Mouse (Mus musculus) CH12.LX (cell line): ENCODE data around the gene Rtn1. TPM values are rescaled to one million over a fixed set of nuclear protein-coding genes. Genes with fewer than 3 reads are reported as not detected.

ENCODE experiments used
- DNase-seq: peaks from one replicate; pipeline ENCODE4 v3.0.0-alpha.2; 2013; ENCODE audit errors: extremely low read depth
- H3K27ac ChIP-seq: 2 replicates; pipeline ENCODE4 v1.5.1; 2012; ENCODE audit warnings: low read depth, mild to moderate bottlenecking, control low read depth, moderate library complexity; ENCODE audit not compliant: insufficient read depth
- H3K27me3 ChIP-seq: replicated peaks from 2 replicates; pipeline ENCODE3; 2012; ENCODE audit warnings: inconsistent platforms
- H3K36me3 ChIP-seq, 2 experiments: replicated peaks in 1 of 2; 2 replicates each; pipeline versions ENCODE3 to v1.6.1; 2012; ENCODE audit warnings: inconsistent platforms in 1 of 2, low read length in 1 of 2, mild to moderate bottlenecking in 1 of 2, mixed read lengths in 1 of 2, moderate library complexity in 1 of 2; ENCODE audit not compliant: control insufficient read depth in 1 of 2, insufficient read depth in 1 of 2
- H3K4me1 ChIP-seq, 2 experiments: 2 replicates each; pipeline ENCODE4 v1.6.1; 2012; ENCODE audit warnings: inconsistent platforms in 1 of 2, moderate library complexity in 1 of 2; ENCODE audit not compliant: insufficient read depth in 2 of 2, control insufficient read depth in 1 of 2
- H3K4me2 ChIP-seq: 2 replicates; pipeline ENCODE4 v1.6.1; 2012; ENCODE audit warnings: low read depth, mild to moderate bottlenecking, control low read depth; ENCODE audit not compliant: poor library complexity, insufficient read depth, severe bottlenecking
- H3K4me3 ChIP-seq, 3 experiments: fragments of 150-350 bp in 1 of 3; sonication (generic) in 1 of 3; replicated peaks in 1 of 3; 2 replicates each; pipeline versions ENCODE3 to v1.5.1; 2011 to 2012; ENCODE audit warnings: low read depth in 2 of 3, low read length in 2 of 3, mild to moderate bottlenecking in 2 of 3, moderate library complexity in 2 of 3, control low read depth in 1 of 3, improper control_type of control experiment in 1 of 3, inconsistent platforms in 1 of 3, mixed read lengths in 1 of 3; ENCODE audit not compliant: poor library complexity in 1 of 3
- H3K79me2 ChIP-seq: replicated peaks from 2 replicates; pipeline ENCODE4 v1.6.1; 2012; ENCODE audit warnings: mild to moderate bottlenecking, moderate library complexity; ENCODE audit not compliant: control insufficient read depth, poor library complexity, insufficient read depth, severe bottlenecking; ENCODE audit errors: extremely low read depth
- H3K9ac ChIP-seq: 2 replicates; pipeline ENCODE4 v1.6.1; 2012; ENCODE audit warnings: low read depth, mild to moderate bottlenecking, control low read depth, moderate library complexity; ENCODE audit not compliant: insufficient read depth
- H3K9me3 ChIP-seq: replicated peaks from 2 replicates; pipeline ENCODE3; 2012; ENCODE audit warnings: low read length, inconsistent platforms, mixed read lengths
- BHLHE40 ChIP-seq: IDR thresholded peaks from 2 replicates; pipeline ENCODE4 v1.6.1; 2011; ENCODE audit warnings: mild to moderate bottlenecking, low read depth, low read length, improper control_type of control experiment
- CHD2 ChIP-seq: IDR thresholded peaks from 2 replicates; pipeline ENCODE4 v1.6.1; 2011; ENCODE audit warnings: low read length, improper control_type of control experiment
- E2F4 ChIP-seq: IDR thresholded peaks from 2 replicates; pipeline ENCODE4 v1.6.1; 2011; ENCODE audit warnings: low read depth, low read length, improper control_type of control experiment; ENCODE audit not compliant: insufficient replicate concordance
- EP300 ChIP-seq: IDR thresholded peaks from 2 replicates; pipeline ENCODE4 v1.6.1; 2011; ENCODE audit warnings: low read length, improper control_type of control experiment
- ETS1 ChIP-seq: conservative IDR thresholded peaks from 2 replicates; pipeline ENCODE4 v1.6.1; 2012; ENCODE audit warnings: low read depth, mild to moderate bottlenecking, inconsistent platforms, low read length, improper control_type of control experiment, moderate library complexity
- GABPA ChIP-seq: IDR thresholded peaks from 2 replicates; pipeline ENCODE4 v1.6.1; 2012; ENCODE audit warnings: low read depth, low read length, improper control_type of control experiment, inconsistent platforms; ENCODE audit not compliant: insufficient replicate concordance
- HCFC1 ChIP-seq: IDR thresholded peaks from 2 replicates; pipeline ENCODE4 v1.6.1; 2012; ENCODE audit warnings: low read depth, mild to moderate bottlenecking, inconsistent platforms, low read length, improper control_type of control experiment
- IRF4 ChIP-seq: IDR thresholded peaks from 2 replicates; pipeline ENCODE4 v1.6.1; 2014; ENCODE audit warnings: low read depth, mild to moderate bottlenecking, inconsistent platforms, low read length, improper control_type of control experiment
- JUN ChIP-seq: IDR thresholded peaks from 2 replicates; pipeline ENCODE4 v1.6.1; 2011; ENCODE audit warnings: low read depth, mild to moderate bottlenecking, low read length, improper control_type of control experiment, moderate library complexity; ENCODE audit not compliant: insufficient read depth
- JUND ChIP-seq: conservative IDR thresholded peaks from 2 replicates; pipeline ENCODE4 v1.6.1; 2011; ENCODE audit warnings: low read depth, low read length, improper control_type of control experiment
- KAT2A ChIP-seq: IDR thresholded peaks from 2 replicates; pipeline ENCODE4 v1.6.1; 2012; ENCODE audit warnings: low read length, improper control_type of control experiment, inconsistent platforms; ENCODE audit not compliant: insufficient replicate concordance
- MAX ChIP-seq: IDR thresholded peaks from 2 replicates; pipeline ENCODE4 v1.6.1; 2011; ENCODE audit warnings: low read length, improper control_type of control experiment
- MYC ChIP-seq: IDR thresholded peaks from 2 replicates; pipeline ENCODE4 v1.6.1; 2011; ENCODE audit warnings: low read depth, mild to moderate bottlenecking, improper control_type of control experiment, low read length
- NRF1 ChIP-seq: IDR thresholded peaks from 2 replicates; pipeline ENCODE4 v1.6.1; 2014; ENCODE audit warnings: low read depth, mild to moderate bottlenecking, inconsistent platforms, low read length, improper control_type of control experiment, moderate library complexity
- PAX5 ChIP-seq: IDR thresholded peaks from 2 replicates; pipeline ENCODE4 v1.6.1; 2012; ENCODE audit warnings: low read length, inconsistent platforms, mixed read lengths
- POLR2A ChIP-seq: IDR thresholded peaks from 2 replicates; pipeline ENCODE4 v1.6.1; 2011; ENCODE audit warnings: low read depth, mild to moderate bottlenecking, improper control_type of control experiment, low read length
- RAD21 ChIP-seq: IDR thresholded peaks from 2 replicates; pipeline ENCODE4 v1.6.1; 2011; ENCODE audit warnings: low read depth, mild to moderate bottlenecking, low read length, improper control_type of control experiment, moderate library complexity
- RCOR1 ChIP-seq: conservative IDR thresholded peaks from 2 replicates; pipeline ENCODE4 v1.6.1; 2012; ENCODE audit warnings: low read depth, mild to moderate bottlenecking, inconsistent platforms, low read length, improper control_type of control experiment
- TCF12 ChIP-seq: IDR thresholded peaks from 2 replicates; pipeline ENCODE4 v1.6.1; 2014; ENCODE audit warnings: low read depth, mild to moderate bottlenecking, inconsistent platforms, low read length, improper control_type of control experiment
- USF1 ChIP-seq: IDR thresholded peaks from 2 replicates; pipeline ENCODE4 v1.6.1; 2014; ENCODE audit warnings: low read depth, mild to moderate bottlenecking, inconsistent platforms, low read length, improper control_type of control experiment
- ZC3H11A ChIP-seq: IDR thresholded peaks from 2 replicates; pipeline ENCODE4 v1.6.1; 2012; ENCODE audit warnings: low read depth, mild to moderate bottlenecking, inconsistent platforms, low read length, improper control_type of control experiment
- ZKSCAN1 ChIP-seq: IDR thresholded peaks from 2 replicates; pipeline ENCODE4 v1.6.1; 2012; ENCODE audit warnings: low read depth, inconsistent platforms, low read length, improper control_type of control experiment, borderline replicate concordance
- ZNF384 ChIP-seq: IDR thresholded peaks from 2 replicates; pipeline ENCODE4 v1.6.1; 2012; ENCODE audit warnings: low read depth, low read length, improper control_type of control experiment, inconsistent platforms
- dilution Hi-C: fragments of 300-500 bp; cut with MboI; formaldehyde crosslinking; loops from 2 replicates; pipeline ENCODE4 v1.14.3; 2020; ENCODE audit warnings: low sequenced_read_pairs; ENCODE audit not compliant: extremely low pct_unique_long_range_greater_than_20kb, extremely low pct_ligation_motif_present
- in situ Hi-C: fragments of 300-500 bp; cut with MboI; formaldehyde crosslinking; loops from 3 replicates; pipeline ENCODE4 v1.14.3; 2019; ENCODE audit warnings: low sequenced_read_pairs, low pct_ligation_motif_present, low pct_unique_long_range_greater_than_20kb, mixed read lengths
- polyA plus RNA-seq: library from polyadenylated mRNA; unstranded; fragments of >175 nt; gene quantifications from 2 replicates; pipeline ENCODE4 v1.2.1, GENCODE M21; 2012; ENCODE audit warnings: low read depth; ENCODE audit not compliant: insufficient read length
- total RNA-seq, 2 experiments: library from RNA; depleted of rRNA; stranded (reverse); fragments of 300-350 nt in 1 of 2; fragments of >200 nt in 1 of 2; gene quantifications; 2 replicates each; pipeline ENCODE4 v1.2.3; 2012 to 2014

Gene Rtn1
- total and polyA plus RNA-seq, 3 experiments: 0.08 to 0.17 TPM; not detected in 1

- no peak for TF ChIP-seq PAX5
- no peak for TF ChIP-seq ZNF384
- peak; percentile 63; the same call in 1 of the 2 replicates for TF ChIP-seq IRF4
- TF ChIP-seq GABPA: no peak
- no peak for TF ChIP-seq ZKSCAN1
- TF ChIP-seq ZC3H11A: no peak
- TF ChIP-seq NRF1: no peak
- no peak for TF ChIP-seq USF1
- TF ChIP-seq JUN: no peak; the same call in 1 of the 2 replicates
- 0 out of 2 replicates have a peak, but pooled peaks have one; percentile 51 for TF ChIP-seq E2F4
- 0 out of 2 replicates have a peak, but pooled peaks have one; percentile 15 for TF ChIP-seq JUND
- peak; percentile 77; the same call in 1 of the 2 replicates for TF ChIP-seq ETS1
- TF ChIP-seq EP300: peak; percentile 70
- 0 out of 2 replicates have a peak, but pooled peaks have one; percentile 22 for TF ChIP-seq CHD2
- no peak for TF ChIP-seq POLR2A
- no peak; the same call in none of the 2 replicates for TF ChIP-seq RAD21
- TF ChIP-seq RCOR1: no peak
- no peak for TF ChIP-seq HCFC1
- TF ChIP-seq TCF12: peak; percentile 62
- TF ChIP-seq MYC: no peak
- 0 out of 2 replicates have a peak, but pooled peaks have one; percentile 45 for TF ChIP-seq MAX
- no peak for TF ChIP-seq KAT2A
These were observed 47.8 kb downstream of the Rtn1 start (continued) for GRCm38 (mm10) chr12:72360926-72361615.

DNA sequence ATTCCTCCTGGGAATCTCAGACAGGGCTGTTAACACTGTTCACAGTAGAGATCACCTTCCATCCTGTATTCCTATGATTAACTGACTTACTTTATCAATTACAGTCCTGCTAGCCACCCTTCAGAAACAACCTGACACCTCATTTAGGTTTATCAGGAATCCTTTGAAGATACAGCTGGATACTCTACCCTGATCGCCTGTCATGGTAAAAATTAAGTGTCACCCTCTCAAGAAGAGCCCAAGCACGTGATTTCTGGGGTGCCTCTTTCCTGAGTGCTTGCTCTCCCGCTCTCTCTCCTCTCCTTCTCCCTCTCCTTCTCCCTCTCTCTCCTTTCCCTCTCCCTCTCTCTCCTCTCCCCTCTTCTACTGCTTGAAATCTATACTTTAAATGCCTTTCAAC lies 49.0 kb downstream of the Rtn1 start:
- Histone ChIP-seq H3K9me3 (no peaks in the 10 kb centered on the region), H3K27ac (peak overlapping the region; percentile 96), H3K79me2 (no peaks in the 10 kb centered on the region), H3K4me1 (peaks cover 38 to 71% of the 10 kb centered on the region in 2 experiments), H3K36me3 (no peaks in the 10 kb centered on the region), H3K27me3 (no peaks in the 10 kb centered on the region), H3K4me2 (peak overlapping the region; percentile 66), H3K4me3 (no peak overlapping the region), H3K9ac (peak overlapping the region; percentile 61)
- TF ChIP-seq IRF4: no peak
- TF ChIP-seq BHLHE40: peak; percentile 34; the same call in 1 of the 2 replicates
- no peak for DNase-seq
- in situ Hi-C loops (no loop called here), dilution Hi-C loops (no loop called here)
